Mouse (Mus musculus): ENCODE results near the gene Rap2c. TPM values are rescaled to one million over a fixed set of nuclear protein-coding genes. Genes with fewer than 3 reads are reported as not detected.

The Rap2c gene
- 5.3 and 9.0 TPM in 2 replicates for polyA plus RNA-seq (2012; rRNA removed)

- WGBS = 10% methylated on average over 46 of the region's 92 CpGs
- peak; percentile 25 for DNase-seq (ENCODE audit: low read depth, low spot score)
Measured at GRCm38 (mm10) chrX:51017851-51018785, at the start of gene Rap2c. Gene Rap2c, minus strand, starts transcription at chrX:51018018.

GRCm38 (mm10) chrX:51066539-51067286 lies 48.9 kb upstream of the Rap2c start:
- 79% methylated on average over 11 of the region's 11 CpGs for WGBS
- DNase-seq (ENCODE audit: low read depth, low spot score) = no peak

- WGBS = 17% methylated on average over 6 of the region's 6 CpGs
- no peak for DNase-seq (ENCODE audit: low read depth, low spot score)
Measured at GRCm38 (mm10) chrX:51065773-51066172, 48.0 kb upstream of the Rap2c start.

- no peak for DNase-seq (ENCODE audit: low read depth, low spot score)
Measured at GRCm38 (mm10) chrX:51065158-51065664, 47.4 kb upstream of the Rap2c start.

GRCm38 (mm10) chrX:51060220-51060619 lies 42.4 kb upstream of the Rap2c start:
- DNase-seq (ENCODE audit: low read depth, low spot score) = no peak
- WGBS = 27% methylated on average over 4 of the region's 4 CpGs

More at GRCm38 (mm10) chrX:51065158-51065664, 47.4 kb upstream of the Rap2c start:
- 45% methylated on average over 6 of the region's 6 CpGs for WGBS

GRCm38 (mm10) chrX:51058741-51059140 lies 40.9 kb upstream of the Rap2c start:
- WGBS = 47% methylated on average over 4 of the region's 4 CpGs
- DNase-seq (ENCODE audit: low read depth, low spot score) = no peak

GRCm38 (mm10) chrX:51058317-51058716 lies 40.5 kb upstream of the Rap2c start:
- WGBS = 59% methylated on average over 5 of the region's 5 CpGs
- DNase-seq (ENCODE audit: low read depth, low spot score) = no peak

GRCm38 (mm10) chrX:51051680-51052461 lies 34.1 kb upstream of the Rap2c start:
- 43% methylated on average over 3 of the region's 3 CpGs for WGBS
- DNase-seq (ENCODE audit: low read depth, low spot score) = no peak

GRCm38 (mm10) chrX:51035678-51036209 lies 17.9 kb upstream of the Rap2c start:
- no peak for DNase-seq (ENCODE audit: low read depth, low spot score)
- WGBS = 47% methylated on average over 7 of the region's 7 CpGs

GRCm38 (mm10) chrX:51019884-51020283 lies 2.1 kb upstream of the Rap2c start:
- 23% methylated on average over 2 of the region's 2 CpGs for WGBS
- DNase-seq (ENCODE audit: low read depth, low spot score) = peak; percentile 18

- WGBS = 20% methylated on average over 32 of the region's 32 CpGs
- peak; percentile 32 for DNase-seq (ENCODE audit: low read depth, low spot score)
Measured at GRCm38 (mm10) chrX:51018786-51019179, 965 bp upstream of the Rap2c start.

- no peak for DNase-seq (ENCODE audit: low read depth, low spot score)
Measured at GRCm38 (mm10) chrX:51016926-51017325, 892 bp downstream of the Rap2c start.

GRCm38 (mm10) chrX:51012280-51012679 lies 5.5 kb downstream of the Rap2c start:
- WGBS = 68% methylated on average over 2 of the region's 2 CpGs
- DNase-seq (ENCODE audit: low read depth, low spot score) = no peak

More at GRCm38 (mm10) chrX:51016926-51017325, 892 bp downstream of the Rap2c start:
- 19% methylated on average over 12 of the region's 12 CpGs for WGBS

- DNase-seq (ENCODE audit: low read depth, low spot score) = no peak
- 66% methylated on average over 4 of the region's 4 CpGs for WGBS
Measured at GRCm38 (mm10) chrX:51010323-51010722, 7.5 kb downstream of the Rap2c start.

GRCm38 (mm10) chrX:51000791-51001190 lies 17.0 kb downstream of the Rap2c start:
- 79% methylated on average over 6 of the region's 6 CpGs for WGBS
- DNase-seq (ENCODE audit: low read depth, low spot score) = no peak

- DNase-seq (ENCODE audit: low read depth, low spot score) = no peak
- WGBS = 69% methylated on average over 2 of the region's 2 CpGs
Measured at GRCm38 (mm10) chrX:50995310-50995709, 22.5 kb downstream of the Rap2c start.

GRCm38 (mm10) chrX:50991324-50991723 lies 26.5 kb downstream of the Rap2c start:
- 90% methylated on average over 5 of the region's 5 CpGs for WGBS
- no peak for DNase-seq (ENCODE audit: low read depth, low spot score)

GRCm38 (mm10) chrX:50989940-50990339 lies 27.9 kb downstream of the Rap2c start:
- no peak for DNase-seq (ENCODE audit: low read depth, low spot score)
- 90% methylated on average over 6 of the region's 6 CpGs for WGBS

- DNase-seq (ENCODE audit: low read depth, low spot score) = no peak
- 52% methylated on average over 1 of the region's 1 CpGs for WGBS
Measured at GRCm38 (mm10) chrX:50988581-50988980, 29.2 kb downstream of the Rap2c start.

All from large intestine, adult 2 months (tissue).